Mouse (Mus musculus): ENCODE measurements around the gene Wwtr1. TPM values are rescaled to one million over a fixed set of nuclear protein-coding genes. Genes with fewer than 3 reads are reported as not detected.

The Wwtr1 gene
- polyA plus RNA-seq, 1 experiment from 2014 or later: 6.6 TPM

GRCm38 (mm10) chr3:57551210-57551609 is 24.5 kb downstream of the Wwtr1 start:
- Histone ChIP-seq H3K4me1 (ENCODE audit: control insufficient read depth, insufficient read depth, low read length) (no peaks in the 10 kb centered on the region), H3K27me3 (ENCODE audit: control insufficient read depth, insufficient read depth, low read length) (no peaks in the 10 kb centered on the region), H3K9ac (replicated peaks; ENCODE audit: low read depth, low read length) (no peak overlapping the region), H3K36me3 (ENCODE audit: control insufficient read depth, insufficient read depth, low read length) (no peaks in the 10 kb centered on the region), H3K4me2 (ENCODE audit: low read depth, low read length) (no peak overlapping the region), H3K4me3 (ENCODE audit: low read depth, low read length) (no peak overlapping the region), H3K27ac (ENCODE audit: low read depth, low read length) (no peak overlapping the region), H3K9me3 (ENCODE audit: control insufficient read depth, low read length) (no peaks in the 10 kb centered on the region)
- WGBS: 83% methylated on average over 2 of the region's 2 CpGs
- no peak for ATAC-seq (ENCODE audit: low read depth)

GRCm38 (mm10) chr3:57550468-57551185 is 25.1 kb downstream of the Wwtr1 start:
- no peak overlapping the region for H3K4me2 ChIP-seq (ENCODE audit: low read depth, low read length)
- no peaks in the 10 kb centered on the region for H3K27me3 ChIP-seq (ENCODE audit: control insufficient read depth, insufficient read depth, low read length)
- no peaks in the 10 kb centered on the region for H3K4me1 ChIP-seq (ENCODE audit: control insufficient read depth, insufficient read depth, low read length)
- H3K36me3 ChIP-seq (ENCODE audit: control insufficient read depth, insufficient read depth, low read length): no peaks in the 10 kb centered on the region
- no peak overlapping the region for H3K4me3 ChIP-seq (ENCODE audit: low read depth, low read length)
- 87% methylated on average over 5 of the region's 5 CpGs for WGBS
- no peak overlapping the region for H3K27ac ChIP-seq (ENCODE audit: low read depth, low read length)
- ATAC-seq (ENCODE audit: low read depth): no peak
- no peak overlapping the region for H3K9ac ChIP-seq (replicated peaks; ENCODE audit: low read depth, low read length)
- no peaks in the 10 kb centered on the region for H3K9me3 ChIP-seq (ENCODE audit: control insufficient read depth, low read length)

GRCm38 (mm10) chr3:57544154-57544553 is 31.6 kb downstream of the Wwtr1 start:
- H3K4me2 ChIP-seq (ENCODE audit: low read depth, low read length): no peak overlapping the region
- no peak for ATAC-seq (ENCODE audit: low read depth)
- H3K27me3 ChIP-seq (ENCODE audit: control insufficient read depth, insufficient read depth, low read length): no peaks in the 10 kb centered on the region
- H3K27ac ChIP-seq (ENCODE audit: low read depth, low read length): no peak overlapping the region
- H3K9ac ChIP-seq (replicated peaks; ENCODE audit: low read depth, low read length): no peak overlapping the region
- H3K4me1 ChIP-seq (ENCODE audit: control insufficient read depth, insufficient read depth, low read length): no peaks in the 10 kb centered on the region
- no peaks in the 10 kb centered on the region for H3K9me3 ChIP-seq (ENCODE audit: control insufficient read depth, low read length)
- WGBS: 82% methylated on average over 9 of the region's 9 CpGs
- H3K36me3 ChIP-seq (ENCODE audit: control insufficient read depth, insufficient read depth, low read length): no peaks in the 10 kb centered on the region
- H3K4me3 ChIP-seq (ENCODE audit: low read depth, low read length): no peak overlapping the region

- Histone ChIP-seq H3K4me1 (ENCODE audit: control insufficient read depth, insufficient read depth, low read length) (no peaks in the 10 kb centered on the region), H3K27me3 (ENCODE audit: control insufficient read depth, insufficient read depth, low read length) (no peaks in the 10 kb centered on the region), H3K9me3 (ENCODE audit: control insufficient read depth, low read length) (no peaks in the 10 kb centered on the region), H3K36me3 (ENCODE audit: control insufficient read depth, insufficient read depth, low read length) (no peaks in the 10 kb centered on the region), H3K4me2 (ENCODE audit: low read depth, low read length) (no peak overlapping the region), H3K27ac (ENCODE audit: low read depth, low read length) (no peak overlapping the region), H3K9ac (replicated peaks; ENCODE audit: low read depth, low read length) (no peak overlapping the region), H3K4me3 (ENCODE audit: low read depth, low read length) (no peak overlapping the region)
- no peak for ATAC-seq (ENCODE audit: low read depth)
These were observed 32.8 kb downstream of the Wwtr1 start for GRCm38 (mm10) chr3:57542848-57543380.

- WGBS: 67% methylated on average over 7 of the region's 7 CpGs
- H3K9me3 ChIP-seq (ENCODE audit: control insufficient read depth, low read length): no peaks in the 10 kb centered on the region
- no peaks in the 10 kb centered on the region for H3K4me1 ChIP-seq (ENCODE audit: control insufficient read depth, insufficient read depth, low read length)
- no peaks in the 10 kb centered on the region for H3K27me3 ChIP-seq (ENCODE audit: control insufficient read depth, insufficient read depth, low read length)
- H3K9ac ChIP-seq (replicated peaks; ENCODE audit: low read depth, low read length): no peak overlapping the region
- no peak overlapping the region for H3K4me2 ChIP-seq (ENCODE audit: low read depth, low read length)
- no peak overlapping the region for H3K27ac ChIP-seq (ENCODE audit: low read depth, low read length)
- H3K36me3 ChIP-seq (ENCODE audit: control insufficient read depth, insufficient read depth, low read length): no peaks in the 10 kb centered on the region
- no peak for ATAC-seq (ENCODE audit: low read depth)
- no peak overlapping the region for H3K4me3 ChIP-seq (ENCODE audit: low read depth, low read length)
These were observed 34.5 kb downstream of the Wwtr1 start for GRCm38 (mm10) chr3:57541205-57541604.

- Histone ChIP-seq H3K9ac (replicated peaks; ENCODE audit: low read depth, low read length) (no peak overlapping the region), H3K4me2 (ENCODE audit: low read depth, low read length) (no peak overlapping the region), H3K4me1 (ENCODE audit: control insufficient read depth, insufficient read depth, low read length) (no peaks in the 10 kb centered on the region), H3K36me3 (ENCODE audit: control insufficient read depth, insufficient read depth, low read length) (no peaks in the 10 kb centered on the region), H3K9me3 (ENCODE audit: control insufficient read depth, low read length) (no peaks in the 10 kb centered on the region), H3K27me3 (ENCODE audit: control insufficient read depth, insufficient read depth, low read length) (no peaks in the 10 kb centered on the region), H3K27ac (ENCODE audit: low read depth, low read length) (no peak overlapping the region), H3K4me3 (ENCODE audit: low read depth, low read length) (no peak overlapping the region)
- 80% methylated on average over 2 of the region's 2 CpGs for WGBS
- no peak for ATAC-seq (ENCODE audit: low read depth)
These were observed 35.2 kb downstream of the Wwtr1 start for GRCm38 (mm10) chr3:57540474-57540873.

- H3K4me3 ChIP-seq (ENCODE audit: low read depth, low read length): no peak overlapping the region
- 80% methylated on average over 13 of the region's 13 CpGs for WGBS
- no peaks in the 10 kb centered on the region for H3K36me3 ChIP-seq (ENCODE audit: control insufficient read depth, insufficient read depth, low read length)
- ATAC-seq (ENCODE audit: low read depth): no peak
- no peak overlapping the region for H3K27ac ChIP-seq (ENCODE audit: low read depth, low read length)
- H3K9ac ChIP-seq (replicated peaks; ENCODE audit: low read depth, low read length): no peak overlapping the region
- H3K9me3 ChIP-seq (ENCODE audit: control insufficient read depth, low read length): no peaks in the 10 kb centered on the region
- H3K4me1 ChIP-seq (ENCODE audit: control insufficient read depth, insufficient read depth, low read length): no peaks in the 10 kb centered on the region
- no peaks in the 10 kb centered on the region for H3K27me3 ChIP-seq (ENCODE audit: control insufficient read depth, insufficient read depth, low read length)
- no peak overlapping the region for H3K4me2 ChIP-seq (ENCODE audit: low read depth, low read length)
These were observed 40.1 kb downstream of the Wwtr1 start for GRCm38 (mm10) chr3:57535483-57536185.

GRCm38 (mm10) chr3:57534450-57534849 is 41.3 kb downstream of the Wwtr1 start:
- 58% methylated on average over 6 of the region's 6 CpGs for WGBS
- no peaks in the 10 kb centered on the region for H3K27me3 ChIP-seq (ENCODE audit: control insufficient read depth, insufficient read depth, low read length)
- no peak overlapping the region for H3K9ac ChIP-seq (replicated peaks; ENCODE audit: low read depth, low read length)
- H3K4me2 ChIP-seq (ENCODE audit: low read depth, low read length): no peak overlapping the region
- H3K4me1 ChIP-seq (ENCODE audit: control insufficient read depth, insufficient read depth, low read length): no peaks in the 10 kb centered on the region
- no peaks in the 10 kb centered on the region for H3K36me3 ChIP-seq (ENCODE audit: control insufficient read depth, insufficient read depth, low read length)
- no peak overlapping the region for H3K27ac ChIP-seq (ENCODE audit: low read depth, low read length)
- H3K9me3 ChIP-seq (ENCODE audit: control insufficient read depth, low read length): no peaks in the 10 kb centered on the region
- no peak for ATAC-seq (ENCODE audit: low read depth)
- H3K4me3 ChIP-seq (ENCODE audit: low read depth, low read length): no peak overlapping the region

GRCm38 (mm10) chr3:57533876-57534275 is 41.8 kb downstream of the Wwtr1 start:
- Histone ChIP-seq H3K4me2 (ENCODE audit: low read depth, low read length) (no peak overlapping the region), H3K27ac (ENCODE audit: low read depth, low read length) (no peak overlapping the region), H3K4me3 (ENCODE audit: low read depth, low read length) (no peak overlapping the region), H3K9ac (replicated peaks; ENCODE audit: low read depth, low read length) (no peak overlapping the region), H3K27me3 (ENCODE audit: control insufficient read depth, insufficient read depth, low read length) (no peaks in the 10 kb centered on the region), H3K9me3 (ENCODE audit: control insufficient read depth, low read length) (no peaks in the 10 kb centered on the region), H3K4me1 (ENCODE audit: control insufficient read depth, insufficient read depth, low read length) (no peaks in the 10 kb centered on the region), H3K36me3 (ENCODE audit: control insufficient read depth, insufficient read depth, low read length) (no peaks in the 10 kb centered on the region)
- no peak for ATAC-seq (ENCODE audit: low read depth)
- WGBS: 88% methylated on average over 9 of the region's 9 CpGs
